Mouse (Mus musculus) kidney, embryonic 14.5 days (tissue): Measurements from ENCODE around the gene Zbtb6. TPM values are rescaled to one million over a fixed set of nuclear protein-coding genes. Genes with fewer than 3 reads are reported as not detected.

Experiments used
- ATAC-seq: fragments of 200-750 bp; cut with Nextera tagmentation; 2 replicates; pipeline ENCODE4 v1.8.0; 2017; ENCODE audit warnings: moderate number of reproducible peaks, mild to moderate bottlenecking, moderate TSS enrichment, moderate library complexity; ENCODE audit not compliant: low FRiP score, low TSS enrichment
- H3K27ac ChIP-seq: fragments of 300-500 bp; sonication (generic); 2 replicates; pipeline ENCODE4 v1.5.1; 2014; ENCODE audit warnings: low read depth, mild to moderate bottlenecking, low read length, moderate library complexity, mixed read lengths
- H3K27me3 ChIP-seq: fragments of 300-500 bp; sonication (generic); 2 replicates; pipeline ENCODE4 v1.6.1; 2014; ENCODE audit warnings: mild to moderate bottlenecking, low read length; ENCODE audit not compliant: control insufficient read depth, insufficient read depth
- H3K36me3 ChIP-seq: fragments of 300-500 bp; sonication (generic); 2 replicates; pipeline ENCODE4 v1.6.1; 2014; ENCODE audit warnings: low read length, mixed read lengths; ENCODE audit not compliant: control insufficient read depth, insufficient read depth
- H3K4me1 ChIP-seq: fragments of 300-500 bp; sonication (generic); 2 replicates; pipeline ENCODE4 v1.6.1; 2014; ENCODE audit warnings: low read length, mixed read lengths; ENCODE audit not compliant: control insufficient read depth, insufficient read depth
- H3K4me2 ChIP-seq: fragments of 300-500 bp; sonication (generic); replicated peaks from 2 replicates; pipeline ENCODE4 v1.6.1; 2014; ENCODE audit warnings: low read depth, mild to moderate bottlenecking, low read length
- H3K4me3 ChIP-seq: fragments of 300-500 bp; sonication (generic); 2 replicates; pipeline ENCODE4 v1.5.1; 2014; ENCODE audit warnings: mild to moderate bottlenecking, low read length
- H3K9ac ChIP-seq: fragments of 300-500 bp; sonication (generic); 2 replicates; pipeline ENCODE4 v1.6.1; 2014; ENCODE audit warnings: low read depth, mild to moderate bottlenecking, low read length, moderate library complexity
- H3K9me3 ChIP-seq: fragments of 300-500 bp; sonication (generic); 2 replicates; pipeline ENCODE4 v1.6.1; 2016; ENCODE audit warnings: low read length; ENCODE audit not compliant: control insufficient read depth
- WGBS: fragments of 180-500 bp; shearing (Covaris S2); extraction: QIAGEN DNeasy Blood & Tissue Kit; methylation state at CpG from one replicate; pipeline ENCODE4 v1.1.7; 2014; 5-methylcytosine and 5-hydroxymethylcytosine counted together
- polyA plus RNA-seq: library from polyadenylated mRNA; unstranded; fragments of >200 nt; fragmentation: Nextera tagmentation; extraction: Ambion mirVana; gene quantifications from 2 replicates; pipeline ENCODE4 v1.2.1, GENCODE M21; 2014

Zbtb6 gene
- polyA plus RNA-seq = 4.2 and 5.4 TPM in 2 replicates

DNA sequence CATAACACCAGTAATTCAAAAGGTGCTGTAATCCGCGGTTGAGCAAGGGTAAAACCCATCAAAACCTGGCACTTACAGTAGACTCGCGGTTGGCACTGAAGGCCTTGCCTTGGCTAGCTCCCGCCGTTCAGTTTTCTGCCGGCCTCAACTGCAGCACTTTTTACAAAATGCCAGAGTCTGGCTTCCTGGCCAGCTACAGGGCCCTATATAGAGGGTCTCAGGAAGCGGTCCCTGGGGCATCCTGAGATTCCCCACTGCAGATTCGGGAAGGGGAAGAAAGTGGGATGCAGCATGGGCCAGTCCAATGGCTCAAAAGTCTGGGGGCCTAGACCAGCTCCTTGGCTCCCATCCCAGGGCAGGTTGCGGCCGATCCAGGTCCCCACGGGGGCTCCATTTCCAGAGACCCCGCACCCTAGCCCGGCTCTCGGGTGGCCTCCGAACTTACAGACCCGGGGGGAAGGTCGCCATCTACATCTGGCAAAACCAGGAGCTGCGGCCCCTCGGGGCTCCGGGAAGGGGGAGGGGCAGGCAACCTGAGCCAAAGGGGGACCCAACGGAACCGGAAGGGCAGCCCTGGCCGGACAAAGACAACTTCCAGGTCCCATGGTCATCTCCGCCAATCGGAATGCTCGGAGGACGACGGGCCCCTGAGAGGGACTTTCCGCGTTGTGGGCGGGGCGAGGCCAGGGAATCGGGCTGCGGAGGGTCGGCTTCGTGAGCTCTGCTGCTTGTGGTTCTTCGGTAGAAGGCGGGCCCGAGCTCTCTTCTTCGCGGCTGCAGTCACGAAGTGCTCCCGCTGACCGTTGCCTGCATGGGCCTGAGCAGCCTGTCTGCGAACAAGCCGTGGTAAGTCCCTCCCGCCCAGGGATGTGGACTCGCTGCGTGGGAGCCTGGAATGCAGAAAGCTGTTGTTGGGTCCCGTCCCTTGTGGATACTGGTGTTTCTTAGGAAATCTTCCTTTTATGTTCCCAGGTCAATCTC, at the start of gene Zbtb6, which contains the start of the genes Zbtb26 and Rabgap1:
Zbtb6 (minus strand) TSS at position 561 of the 981 bp plus-strand sequence.
Zbtb26 (minus strand) TSS at position 525 of the 981 bp plus-strand sequence.
Rabgap1 (plus strand) TSS at position 669 of the 981 bp plus-strand sequence.
- under 1% methylated on average over 49 of the region's 51 CpGs for WGBS

DNA sequence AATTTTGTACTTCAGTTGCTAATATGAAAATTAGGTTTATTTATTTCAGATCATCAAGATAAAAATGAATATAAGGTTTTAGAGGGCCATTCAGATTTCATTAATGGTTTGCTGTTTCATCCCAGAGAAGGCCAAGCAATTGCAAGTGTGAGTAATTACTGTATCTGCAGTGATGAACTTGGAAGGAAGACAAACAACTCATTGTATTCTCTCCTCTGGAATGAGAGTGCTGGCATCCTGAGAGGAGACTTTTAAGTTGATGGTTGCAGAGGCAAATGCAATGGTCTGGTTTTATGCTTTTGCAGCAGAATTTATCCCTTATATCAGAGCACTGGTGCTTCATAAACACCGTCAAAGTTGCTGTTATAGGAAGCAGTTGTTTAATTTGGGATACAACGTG, 46.0 kb upstream of the Zbtb6 start:
- Histone ChIP-seq H3K4me2 (no peak overlapping the region), H3K9ac (no peak overlapping the region), H3K27me3 (no peaks in the 10 kb centered on the region), H3K4me3 (no peak overlapping the region), H3K9me3 (no peaks in the 10 kb centered on the region), H3K27ac (no peak overlapping the region), H3K4me1 (no peaks in the 10 kb centered on the region), H3K36me3 (peaks cover 63% of the 10 kb centered on the region)
- WGBS = 93% methylated on average over 2 of the region's 2 CpGs
- ATAC-seq = no peak

More for the DNA sequence above, at the start of gene Zbtb6, which contains the start of the genes Zbtb26 and Rabgap1:
- Histone ChIP-seq H3K27me3 (no peaks in the 10 kb centered on the region), H3K4me3 (peak within 1 kb of the TSS; percentile 95), H3K4me1 (peaks cover 12% of the 10 kb centered on the region; the same call in 1 of the 2 replicates), H3K9ac (peak within 1 kb of the TSS; percentile 92), H3K36me3 (no peaks in the 10 kb centered on the region; the same call in 1 of the 2 replicates), H3K4me2 (peak within 1 kb of the TSS; percentile 76), H3K9me3 (no peaks in the 10 kb centered on the region), H3K27ac (peak within 1 kb of the TSS; percentile 90)
- ATAC-seq = peak; percentile 100

DNA sequence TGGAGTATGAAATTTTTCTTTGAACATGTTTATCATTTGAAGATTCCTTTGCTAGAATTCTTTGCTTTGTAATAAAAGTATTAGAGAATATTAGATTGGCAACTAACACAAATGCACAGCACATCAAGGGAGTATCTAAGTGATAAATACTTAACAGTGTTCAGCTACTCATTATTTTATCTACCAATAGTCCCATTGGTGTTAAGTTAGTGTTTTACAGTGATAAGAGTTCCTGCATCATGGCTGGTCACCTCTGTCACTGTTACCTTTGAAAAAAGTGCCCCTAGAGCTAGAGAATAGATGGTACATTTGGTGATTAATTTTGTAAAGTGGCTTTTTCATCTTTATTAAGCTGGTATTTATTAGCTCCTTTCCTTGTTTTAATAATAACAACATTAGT, 43.4 kb upstream of the Zbtb6 start:
- H3K36me3 ChIP-seq = peaks cover 56% of the 10 kb centered on the region
- H3K27ac ChIP-seq = no peak overlapping the region
- no peaks in the 10 kb centered on the region for H3K4me1 ChIP-seq
- H3K4me2 ChIP-seq = no peak overlapping the region
- H3K27me3 ChIP-seq = no peaks in the 10 kb centered on the region
- no peak overlapping the region for H3K4me3 ChIP-seq
- H3K9me3 ChIP-seq = no peaks in the 10 kb centered on the region
- no peak for ATAC-seq
- H3K9ac ChIP-seq = no peak overlapping the region

DNA sequence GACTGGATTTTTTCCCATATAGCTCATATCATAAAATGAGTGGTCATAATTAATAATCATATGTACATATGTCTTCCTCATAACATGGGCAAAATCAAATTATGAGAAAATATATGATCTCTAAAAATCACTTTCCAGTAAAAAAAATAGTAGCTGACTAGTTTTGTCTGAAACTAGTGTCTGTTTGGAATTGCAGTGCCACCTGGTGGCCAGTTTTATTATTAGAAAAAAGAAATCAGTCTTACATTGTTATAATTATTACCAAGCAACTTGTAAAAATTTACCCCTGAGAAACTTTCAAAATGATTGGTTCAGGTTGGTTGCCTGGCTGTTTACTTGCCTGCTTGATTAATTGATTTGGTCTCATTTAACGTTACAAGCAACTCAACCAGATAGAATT, 42.4 kb upstream of the Zbtb6 start:
- WGBS = 84% methylated on average over 1 of the region's 1 CpGs
- Histone ChIP-seq H3K36me3 (peaks cover 56% of the 10 kb centered on the region), H3K9me3 (no peaks in the 10 kb centered on the region), H3K27me3 (no peaks in the 10 kb centered on the region), H3K4me3 (no peak overlapping the region), H3K9ac (no peak overlapping the region), H3K4me1 (no peaks in the 10 kb centered on the region), H3K4me2 (no peak overlapping the region), H3K27ac (no peak overlapping the region)
- ATAC-seq = no peak

DNA sequence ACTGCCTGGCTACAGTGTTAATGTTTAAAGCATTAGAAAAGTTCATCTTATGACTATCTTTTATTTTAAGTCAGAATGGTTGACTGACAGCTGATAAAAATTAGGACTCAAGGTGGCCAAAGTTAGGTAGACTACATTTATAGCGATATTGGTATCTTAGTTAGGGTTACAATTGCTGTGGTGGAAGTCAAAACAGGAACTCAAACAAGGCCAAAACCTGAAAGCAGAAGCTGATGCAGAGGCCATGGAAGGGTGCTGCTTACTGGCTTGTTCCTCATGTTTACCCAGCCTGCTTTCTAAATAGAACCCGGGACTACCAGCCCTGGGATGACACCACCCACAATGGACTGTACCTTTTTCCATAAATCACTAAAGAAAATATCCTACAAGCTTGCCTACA, 41.2 kb upstream of the Zbtb6 start:
- H3K4me1 ChIP-seq = no peaks in the 10 kb centered on the region
- H3K4me3 ChIP-seq = no peak overlapping the region
- no peaks in the 10 kb centered on the region for H3K27me3 ChIP-seq
- 85% methylated on average over 2 of the region's 2 CpGs for WGBS
- H3K36me3 ChIP-seq = peaks cover 47% of the 10 kb centered on the region
- ATAC-seq = no peak
- H3K27ac ChIP-seq = no peak overlapping the region
- no peak overlapping the region for H3K9ac ChIP-seq
- no peak overlapping the region for H3K4me2 ChIP-seq
- no peaks in the 10 kb centered on the region for H3K9me3 ChIP-seq

DNA sequence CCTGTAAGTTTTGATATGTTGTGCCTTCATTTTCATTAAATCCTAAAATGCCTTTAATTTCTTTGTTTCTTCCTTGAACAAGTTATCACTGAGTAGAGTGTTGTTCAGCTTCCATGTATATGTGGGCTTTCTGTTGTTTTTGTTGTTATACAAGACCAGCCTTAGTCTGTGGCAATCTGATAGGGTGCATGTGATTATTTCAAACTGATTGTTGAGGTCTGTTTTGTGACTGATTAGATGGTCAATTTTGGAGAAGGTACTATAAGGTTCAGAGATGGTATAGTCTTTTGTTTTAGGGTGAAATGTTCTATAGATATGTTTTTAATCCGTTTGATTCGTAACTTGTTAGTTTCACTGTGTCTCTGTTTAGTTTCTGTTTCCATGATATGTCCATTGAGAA, 37.1 kb upstream of the Zbtb6 start:
- Histone ChIP-seq H3K9ac (no peak overlapping the region), H3K9me3 (no peaks in the 10 kb centered on the region), H3K4me2 (no peak overlapping the region), H3K27ac (no peak overlapping the region), H3K4me1 (no peaks in the 10 kb centered on the region), H3K36me3 (peaks cover 41% of the 10 kb centered on the region), H3K4me3 (no peak overlapping the region), H3K27me3 (no peaks in the 10 kb centered on the region)
- 96% methylated on average over 2 of the region's 2 CpGs for WGBS
- ATAC-seq = no peak

DNA sequence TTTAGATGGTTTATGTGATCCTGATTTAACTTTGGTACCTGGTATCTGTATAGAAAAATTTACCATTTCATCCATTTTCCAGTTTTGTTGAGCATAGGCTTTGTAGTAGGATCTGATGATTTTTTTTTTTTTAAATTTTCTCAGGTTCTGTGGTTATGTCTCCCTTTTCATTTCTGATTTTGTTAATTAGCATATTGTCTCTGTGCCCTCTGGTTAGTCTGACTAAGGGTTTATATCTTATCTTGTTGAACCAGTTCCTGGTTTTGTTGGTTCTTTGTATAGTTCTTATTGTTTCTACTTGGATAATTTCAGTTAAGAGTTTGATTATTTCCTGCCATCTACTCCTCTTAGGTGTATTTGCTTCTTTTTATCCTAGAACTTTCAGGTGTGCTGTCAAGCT, 36.6 kb upstream of the Zbtb6 start:
- ATAC-seq = no peak
- H3K36me3 ChIP-seq = peaks cover 39% of the 10 kb centered on the region

DNA sequence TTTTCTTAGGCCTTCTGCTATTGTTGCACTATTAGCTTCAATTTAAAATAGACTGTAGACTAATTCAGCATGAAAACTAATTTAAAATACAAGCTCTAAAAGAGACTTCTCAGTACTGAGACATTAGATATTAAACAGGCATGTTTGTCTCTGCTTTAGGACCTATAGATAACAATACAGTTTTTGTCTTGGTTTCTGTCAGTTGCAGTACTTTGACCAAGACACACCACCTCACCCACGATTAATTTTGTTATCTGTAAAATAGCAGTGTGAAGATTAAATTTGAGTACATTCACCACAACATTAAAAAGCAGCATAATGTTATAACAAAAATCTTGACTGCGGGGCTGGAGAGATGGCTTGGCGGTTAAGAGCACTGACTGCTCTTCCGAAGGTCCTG, 23.3 kb upstream of the Zbtb6 start:
- Histone ChIP-seq H3K4me3 (no peak overlapping the region), H3K27ac (no peak overlapping the region), H3K27me3 (no peaks in the 10 kb centered on the region), H3K36me3 (peaks cover 14% of the 10 kb centered on the region; the same call in 1 of the 2 replicates), H3K4me2 (no peak overlapping the region), H3K4me1 (no peaks in the 10 kb centered on the region), H3K9ac (no peak overlapping the region), H3K9me3 (no peaks in the 10 kb centered on the region)
- no peak for ATAC-seq
- 96% methylated on average over 4 of the region's 4 CpGs for WGBS

More for the DNA sequence above, 36.6 kb upstream of the Zbtb6 start:
- Histone ChIP-seq H3K9ac (no peak overlapping the region), H3K4me3 (no peak overlapping the region), H3K27ac (no peak overlapping the region), H3K4me2 (no peak overlapping the region), H3K9me3 (no peaks in the 10 kb centered on the region), H3K4me1 (no peaks in the 10 kb centered on the region), H3K27me3 (no peaks in the 10 kb centered on the region)

DNA sequence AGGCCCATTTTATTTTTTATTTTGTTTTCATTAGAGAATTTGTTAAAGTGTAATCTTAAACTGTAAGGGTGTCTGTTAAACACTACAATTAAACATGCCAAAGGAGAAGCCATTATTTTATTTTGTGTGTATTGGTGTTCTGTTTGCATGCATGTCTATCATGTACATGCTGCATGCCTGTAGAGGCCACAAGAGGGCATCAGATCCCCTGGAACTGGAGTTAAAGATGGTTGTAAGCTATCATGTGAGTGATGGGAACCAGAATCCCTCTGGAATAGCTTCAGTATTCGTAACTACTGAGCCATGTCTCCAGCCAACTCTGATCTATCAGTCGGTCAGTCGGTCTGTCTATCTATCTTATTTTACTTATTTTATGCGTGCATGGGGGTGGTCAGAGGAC, 17.7 kb upstream of the Zbtb6 start:
- no peaks in the 10 kb centered on the region for H3K27me3 ChIP-seq
- ATAC-seq = no peak
- WGBS = 94% methylated on average over 4 of the region's 4 CpGs

More for the DNA sequence above, 17.7 kb upstream of the Zbtb6 start:
- no peak overlapping the region for H3K9ac ChIP-seq
- no peaks in the 10 kb centered on the region for H3K9me3 ChIP-seq
- H3K4me2 ChIP-seq = no peak overlapping the region
- H3K36me3 ChIP-seq = no peaks in the 10 kb centered on the region
- H3K4me1 ChIP-seq = no peaks in the 10 kb centered on the region
- no peak overlapping the region for H3K4me3 ChIP-seq
- no peak overlapping the region for H3K27ac ChIP-seq
